Mouse (Mus musculus): ENCODE results near the gene Gm10436.
"Not testable (repeated sequence)": the region's sequence is repeated elsewhere in the genome, so short reads cannot be mapped to it uniquely, and the experiment has no call there.

Gene Gm10436

DNA sequence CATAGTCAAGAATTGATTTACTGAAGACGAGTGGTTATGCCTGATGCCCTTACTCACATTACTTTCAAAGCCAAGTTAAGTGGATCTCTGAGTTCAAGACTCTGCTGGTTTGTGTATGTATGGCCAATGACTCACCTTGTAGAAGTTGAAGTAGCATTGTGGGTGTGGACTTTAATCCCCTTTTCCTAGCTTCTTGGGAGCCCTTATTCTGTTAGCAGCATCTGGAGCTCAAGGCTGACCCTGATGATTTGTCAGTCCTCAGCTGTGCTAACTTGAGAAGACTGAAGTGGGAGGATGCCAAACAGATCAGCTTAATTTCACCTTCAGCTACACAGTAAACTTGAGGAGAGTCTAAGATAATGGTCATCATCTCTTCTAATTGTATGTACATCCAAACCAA, at the start of gene Gm10436:
TSS of gene Gm10436 (minus strand) at position 101 of the 400 bp plus-strand sequence.
- in situ Hi-C loops (cut with MboI, MseI), result loop anchor here in 1 of 2 experiments (10.0 kb wide), 1 partner anchor 597 kb away; no protein-coding TSS in a partner anchor

DNA sequence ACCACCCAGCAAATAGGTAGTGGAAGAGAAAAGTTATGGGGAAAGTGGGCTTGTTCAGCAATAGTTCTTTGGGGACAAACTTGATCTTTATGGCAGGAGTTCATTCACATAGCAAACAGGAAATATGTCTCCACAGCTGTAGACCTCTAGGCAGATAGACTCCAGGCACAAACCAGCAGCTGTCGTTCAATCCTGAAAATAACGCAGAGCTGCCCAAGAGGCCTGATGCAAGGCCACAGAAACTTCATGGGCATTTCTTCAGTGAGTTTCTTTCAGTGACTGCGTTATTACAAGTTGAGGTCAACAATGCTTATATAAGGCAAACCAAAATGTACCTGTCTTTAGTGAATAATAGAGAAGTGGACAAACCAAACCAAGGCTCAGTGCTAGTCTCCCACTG, 37.5 kb upstream of the Gm10436 start:
- in situ Hi-C loops (cut with MboI, MseI), result no loop called here

DNA sequence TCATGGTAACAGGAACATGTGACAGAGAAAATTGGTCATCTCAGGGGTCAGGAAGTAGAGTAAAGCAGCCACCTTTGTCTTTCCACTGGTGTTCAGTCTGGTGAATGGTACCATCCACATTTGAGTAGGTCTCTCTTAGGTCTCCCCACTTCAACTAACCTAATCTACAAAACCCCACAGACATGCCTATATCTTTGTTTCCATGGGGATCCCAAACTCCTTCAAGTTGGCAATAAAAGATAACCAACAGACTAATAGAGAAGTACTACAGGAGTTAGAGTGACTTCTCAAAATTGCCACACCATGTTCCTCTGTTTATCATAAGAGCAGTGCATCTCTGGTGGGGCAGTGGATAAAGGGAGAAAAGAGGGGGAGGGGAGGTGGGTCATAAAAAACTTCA, 36.2 kb upstream of the Gm10436 start:
- in situ Hi-C loops (cut with MboI, MseI), result not testable (repeated sequence)

DNA sequence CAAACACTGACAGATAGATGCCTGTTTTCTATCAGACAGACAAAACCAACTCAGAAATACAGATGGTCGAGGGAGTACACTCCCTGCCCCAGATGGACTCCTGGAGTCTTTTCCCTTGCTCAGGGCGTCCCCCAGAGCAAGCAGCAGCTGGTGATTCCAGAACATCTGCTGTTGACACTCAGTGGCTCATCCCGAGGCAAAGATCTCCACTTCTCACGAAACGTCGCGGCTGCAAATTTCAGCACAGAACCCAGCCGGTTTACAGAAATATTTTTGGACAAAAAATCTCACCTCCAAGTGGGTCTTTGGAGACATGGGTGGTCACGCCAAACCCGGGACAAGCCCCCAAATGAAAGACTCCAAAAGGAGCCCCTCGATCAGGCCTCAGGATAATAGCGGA, 32.7 kb upstream of the Gm10436 start:
- in situ Hi-C loops (cut with MboI, MseI), result no loop called here

DNA sequence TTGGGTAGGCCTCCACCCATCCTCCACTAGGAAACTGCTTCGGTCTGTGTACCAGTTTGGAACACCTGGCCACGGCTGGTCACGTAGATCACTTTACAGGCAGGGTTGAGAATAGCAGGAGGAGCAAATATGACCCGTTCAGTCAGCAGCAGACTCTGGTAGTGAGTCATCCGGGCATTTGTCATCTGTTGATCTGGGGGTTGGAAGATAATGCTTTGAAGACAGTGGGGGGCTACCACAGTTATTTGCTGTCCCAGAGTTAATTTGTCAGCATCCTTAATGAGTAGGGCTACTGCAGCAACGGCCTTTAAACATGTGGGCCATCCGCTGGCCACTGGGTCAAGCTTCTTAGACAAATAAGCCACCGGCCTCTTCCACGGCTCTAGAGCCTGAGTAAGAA, 29.6 kb upstream of the Gm10436 start:
- in situ Hi-C loops (cut with MboI, MseI), result not testable (repeated sequence)

DNA sequence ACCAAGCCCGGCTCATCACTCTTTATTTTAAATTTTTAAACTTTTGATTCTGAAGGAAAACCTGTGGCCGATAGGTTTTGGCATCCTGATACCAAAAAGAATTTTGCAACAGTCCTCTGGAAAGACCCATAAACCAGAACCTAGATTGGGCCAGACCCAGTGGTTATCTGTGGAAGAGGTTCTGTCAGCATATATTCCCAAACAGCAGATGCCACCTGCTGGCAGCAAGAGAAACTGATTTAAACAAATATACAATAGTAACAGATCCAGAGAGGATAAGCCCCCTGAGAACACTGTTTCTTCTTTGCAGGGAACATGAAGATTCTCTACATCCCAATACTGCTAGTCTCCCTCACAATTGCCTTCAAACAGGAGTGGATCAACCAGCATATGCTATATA, 20.9 kb upstream of the Gm10436 start:
- in situ Hi-C loops (cut with MboI, MseI), result loop anchor here (5.0 kb wide), 1 partner anchor 626 kb away; no protein-coding TSS in a partner anchor

Data from T-helper 17 cell (primary cell).